Mouse (Mus musculus) heart, embryonic 12.5 days (tissue): ENCODE results near the gene Esrrg. TPM values are rescaled to one million over a fixed set of nuclear protein-coding genes. Genes with fewer than 3 reads are reported as not detected.
A peak's percentile ranks its signal among the peaks of the same experiment; 100 is the strongest.

Experiments used
- ATAC-seq: fragments of 200-750 bp; cut with Nextera tagmentation; 2 replicates; pipeline ENCODE4 v1.8.0; 2017; ENCODE audit warnings: moderate TSS enrichment, moderate library complexity; ENCODE audit not compliant: insufficient number of reproducible peaks, low FRiP score
- H3K27ac ChIP-seq: fragments of 300-500 bp; sonication (generic); 2 replicates; pipeline ENCODE4 v1.5.1; 2016; ENCODE audit warnings: mild to moderate bottlenecking, moderate library complexity; ENCODE audit not compliant: poor library complexity, severe bottlenecking
- H3K27me3 ChIP-seq: fragments of 300-500 bp; sonication (generic); replicated peaks from 2 replicates; pipeline ENCODE4 v1.6.1; 2016; ENCODE audit warnings: mild to moderate bottlenecking, moderate library complexity
- H3K36me3 ChIP-seq: fragments of 300-500 bp; sonication (generic); 2 replicates; pipeline ENCODE4 v1.6.1; 2016; ENCODE audit warnings: mild to moderate bottlenecking, moderate library complexity
- H3K4me1 ChIP-seq: fragments of 300-500 bp; sonication (generic); replicated peaks from 2 replicates; pipeline ENCODE4 v1.6.1; 2016; ENCODE audit warnings: mild to moderate bottlenecking
- H3K4me2 ChIP-seq: fragments of 300-500 bp; sonication (generic); 2 replicates; pipeline ENCODE4 v1.6.1; 2016; ENCODE audit warnings: mild to moderate bottlenecking, moderate library complexity
- H3K4me3 ChIP-seq: fragments of 300-500 bp; sonication (generic); 2 replicates; pipeline ENCODE4 v1.5.1; 2016; ENCODE audit warnings: mild to moderate bottlenecking
- H3K9ac ChIP-seq: fragments of 300-500 bp; sonication (generic); 2 replicates; pipeline ENCODE4 v1.6.1; 2016; ENCODE audit warnings: mild to moderate bottlenecking, moderate library complexity
- H3K9me3 ChIP-seq: fragments of 300-500 bp; sonication (generic); replicated peaks from 2 replicates; pipeline ENCODE4 v1.6.1; 2016; ENCODE audit warnings: mild to moderate bottlenecking, moderate library complexity
- WGBS: fragments of 180-500 bp; shearing (Covaris S2); methylation state at CpG from one replicate; pipeline ENCODE4 v1.1.7; 2016; 5-methylcytosine and 5-hydroxymethylcytosine counted together
- polyA plus RNA-seq: library from polyadenylated mRNA; unstranded; fragments of >200 nt; fragmentation: Nextera tagmentation; extraction: Ambion mirVana; gene quantifications from 2 replicates; pipeline ENCODE4 v1.2.1, GENCODE M21; 2016

Gene Esrrg
- polyA plus RNA-seq, 1 experiment from 2014 or later, result 33.3 TPM

DNA sequence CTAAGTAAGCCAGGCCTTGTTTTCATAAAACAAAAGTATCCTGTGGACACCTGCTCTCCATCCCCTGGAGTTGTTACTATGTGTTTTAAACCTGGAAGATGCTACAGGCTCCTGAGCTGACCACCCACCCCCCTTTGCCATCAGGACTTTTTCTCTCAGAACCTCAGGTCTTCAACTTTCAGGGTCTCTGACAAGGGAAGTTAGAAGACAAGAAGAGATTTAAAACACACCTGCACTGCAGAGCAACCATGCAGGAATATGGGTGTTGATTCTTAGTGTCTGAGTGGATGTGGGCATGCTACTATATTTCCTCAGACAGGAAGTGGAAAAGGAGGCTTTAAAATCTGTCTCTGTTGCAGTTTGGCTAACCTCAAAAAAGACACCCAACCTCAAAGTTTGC is 98.6 kb downstream of the Esrrg start:
- no peak overlapping the region for H3K27ac ChIP-seq
- no peaks in the 10 kb centered on the region for H3K27me3 ChIP-seq
- H3K4me2 ChIP-seq, result no peak overlapping the region
- ATAC-seq, result no peak
- H3K9me3 ChIP-seq, result no peaks in the 10 kb centered on the region
- no peak overlapping the region for H3K9ac ChIP-seq
- H3K36me3 ChIP-seq, result no peaks in the 10 kb centered on the region
- no peak overlapping the region for H3K4me3 ChIP-seq
- peaks cover 22% of the 10 kb centered on the region for H3K4me1 ChIP-seq

DNA sequence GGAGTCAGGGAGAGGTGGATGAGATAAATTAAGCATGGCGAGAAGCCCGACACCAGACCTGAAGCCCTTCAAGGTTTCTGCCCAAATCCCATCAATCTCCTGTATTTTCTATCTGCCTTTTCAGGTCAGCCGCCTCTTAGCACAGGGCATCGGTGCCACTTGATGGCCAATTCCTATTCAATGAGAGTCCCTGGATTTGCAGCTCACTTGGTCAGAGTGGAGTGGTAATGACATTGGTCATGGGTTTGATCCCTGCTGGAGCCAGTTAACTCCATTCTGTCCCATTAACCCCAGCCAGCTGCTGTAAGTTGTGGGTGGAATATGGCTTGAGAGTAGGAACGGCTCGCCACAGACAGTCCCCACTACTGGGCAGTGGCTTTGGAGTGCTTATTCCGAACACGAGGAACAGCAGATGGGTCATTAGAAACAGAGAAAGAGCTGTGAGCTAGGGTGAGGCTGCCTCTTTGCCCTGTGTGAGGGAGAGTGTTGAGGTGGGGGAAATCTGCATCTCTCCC is 101.9 kb downstream of the Esrrg start:
- Histone ChIP-seq H3K9me3 (no peaks in the 10 kb centered on the region), H3K4me1 (peaks cover 21% of the 10 kb centered on the region), H3K4me2 (no peak overlapping the region), H3K27me3 (no peaks in the 10 kb centered on the region), H3K36me3 (no peaks in the 10 kb centered on the region), H3K4me3 (no peak overlapping the region), H3K9ac (no peak overlapping the region), H3K27ac (no peak overlapping the region)
- WGBS, result 80% methylated on average over 8 of the region's 8 CpGs
- ATAC-seq, result no peak

DNA sequence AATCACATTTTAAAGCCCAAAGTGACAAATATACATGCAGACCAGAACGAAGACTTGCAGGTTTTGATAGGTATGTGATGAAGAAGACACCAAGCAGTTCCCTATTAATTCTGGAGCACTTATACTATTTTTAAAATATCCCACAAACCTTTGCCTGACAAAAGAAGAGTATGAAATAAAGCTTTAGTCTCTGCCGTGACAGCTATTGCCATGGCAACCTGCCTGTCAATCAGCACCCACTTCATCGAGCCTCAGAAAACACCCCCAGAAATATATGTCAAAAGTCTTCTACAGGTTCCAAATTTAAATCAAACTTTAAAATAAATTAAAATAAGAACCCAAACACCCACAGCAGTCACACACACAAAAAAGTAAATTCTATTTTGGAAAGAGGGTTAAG is 112.4 kb downstream of the Esrrg start:
- H3K9ac ChIP-seq, result no peak overlapping the region
- H3K4me3 ChIP-seq, result no peak overlapping the region
- H3K36me3 ChIP-seq, result 0 out of 2 replicates have a peak, but pooled peaks cover 5% of the 10 kb centered on the region
- H3K9me3 ChIP-seq, result no peaks in the 10 kb centered on the region
- H3K4me1 ChIP-seq, result peaks cover 12% of the 10 kb centered on the region
- H3K4me2 ChIP-seq, result no peak overlapping the region
- no peak for ATAC-seq
- H3K27me3 ChIP-seq, result no peaks in the 10 kb centered on the region
- 61% methylated on average over 3 of the region's 3 CpGs for WGBS
- H3K27ac ChIP-seq, result no peak overlapping the region

DNA sequence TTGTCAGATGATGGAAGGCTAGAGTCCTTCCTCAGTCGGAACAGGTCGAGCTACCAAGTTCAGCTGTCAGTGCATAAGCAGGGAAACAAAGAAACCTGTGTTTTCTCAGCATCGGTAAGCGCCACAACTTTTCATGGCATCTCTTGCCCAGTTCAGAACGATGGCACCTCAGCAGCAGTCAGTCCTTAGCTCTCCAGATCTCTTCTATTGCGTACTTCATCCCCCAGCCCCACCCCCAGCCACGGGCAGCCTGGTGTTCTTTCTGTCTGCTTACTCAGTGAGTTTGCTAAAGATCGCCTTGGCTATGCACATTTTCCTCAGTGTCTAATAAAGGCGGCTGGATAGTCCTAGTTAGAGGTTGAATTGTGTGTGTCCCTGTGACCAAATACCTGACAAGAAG is 113.4 kb downstream of the Esrrg start:
- Histone ChIP-seq H3K27ac (no peak overlapping the region), H3K4me2 (no peak overlapping the region), H3K4me1 (peaks cover 12% of the 10 kb centered on the region), H3K27me3 (no peaks in the 10 kb centered on the region), H3K36me3 (0 out of 2 replicates have a peak, but pooled peaks cover 5% of the 10 kb centered on the region), H3K9me3 (no peaks in the 10 kb centered on the region), H3K4me3 (no peak overlapping the region), H3K9ac (no peak overlapping the region)
- ATAC-seq, result no peak
- 64% methylated on average over 9 of the region's 9 CpGs for WGBS

DNA sequence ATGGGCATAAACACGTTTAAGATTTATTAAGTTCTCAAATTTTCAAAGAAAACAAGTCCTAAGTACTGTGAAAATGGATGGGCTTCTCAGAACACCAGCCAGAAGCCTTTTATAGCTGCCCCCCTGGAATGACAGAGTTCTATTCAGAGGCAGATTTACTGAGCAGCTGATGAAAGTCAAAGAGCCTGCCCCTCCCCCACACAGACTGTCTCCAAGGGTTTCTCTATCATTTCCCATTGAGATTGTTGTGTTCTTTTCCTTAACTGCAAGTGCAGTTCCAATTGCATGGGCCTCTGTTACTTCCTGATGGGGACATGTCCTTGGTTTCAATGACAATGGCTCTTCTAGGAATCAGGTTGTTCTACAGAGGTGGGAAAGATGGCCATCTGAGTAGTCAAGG is 116.1 kb downstream of the Esrrg start:
- WGBS, result 39% methylated on average over 1 of the region's 1 CpGs
- Histone ChIP-seq H3K9ac (no peak overlapping the region), H3K27me3 (no peaks in the 10 kb centered on the region), H3K27ac (no peak overlapping the region), H3K4me3 (no peak overlapping the region), H3K4me2 (no peak overlapping the region), H3K36me3 (0 out of 2 replicates have a peak, but pooled peaks cover 5% of the 10 kb centered on the region), H3K9me3 (no peaks in the 10 kb centered on the region), H3K4me1 (peaks cover 12% of the 10 kb centered on the region)
- no peak for ATAC-seq

DNA sequence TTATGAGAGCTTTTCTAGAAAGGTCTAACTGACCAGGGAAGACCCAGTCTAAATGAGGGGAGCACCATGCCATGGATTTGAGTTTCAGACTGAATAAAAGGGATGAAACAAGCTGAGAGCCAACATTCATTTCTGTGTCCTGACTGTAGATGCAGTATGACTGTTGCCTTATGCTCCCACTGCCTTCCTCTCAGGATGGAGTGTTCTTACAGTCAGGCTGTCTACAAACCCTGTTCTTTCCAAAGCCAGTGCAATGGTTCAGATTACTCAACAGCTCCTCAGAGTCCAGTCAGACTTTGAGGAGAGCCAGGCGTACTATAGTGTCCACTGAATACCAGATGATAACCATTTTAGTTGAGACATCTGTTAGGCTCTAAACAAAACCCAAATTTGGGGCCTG is 116.8 kb downstream of the Esrrg start:
- H3K9ac ChIP-seq, result no peak overlapping the region
- 0 out of 2 replicates have a peak, but pooled peaks cover 5% of the 10 kb centered on the region for H3K36me3 ChIP-seq
- peaks cover 12% of the 10 kb centered on the region for H3K4me1 ChIP-seq
- H3K27me3 ChIP-seq, result no peaks in the 10 kb centered on the region
- ATAC-seq, result no peak
- no peak overlapping the region for H3K27ac ChIP-seq
- H3K4me3 ChIP-seq, result no peak overlapping the region
- no peaks in the 10 kb centered on the region for H3K9me3 ChIP-seq
- no peak overlapping the region for H3K4me2 ChIP-seq
- WGBS, result 85% methylated on average over 1 of the region's 1 CpGs

DNA sequence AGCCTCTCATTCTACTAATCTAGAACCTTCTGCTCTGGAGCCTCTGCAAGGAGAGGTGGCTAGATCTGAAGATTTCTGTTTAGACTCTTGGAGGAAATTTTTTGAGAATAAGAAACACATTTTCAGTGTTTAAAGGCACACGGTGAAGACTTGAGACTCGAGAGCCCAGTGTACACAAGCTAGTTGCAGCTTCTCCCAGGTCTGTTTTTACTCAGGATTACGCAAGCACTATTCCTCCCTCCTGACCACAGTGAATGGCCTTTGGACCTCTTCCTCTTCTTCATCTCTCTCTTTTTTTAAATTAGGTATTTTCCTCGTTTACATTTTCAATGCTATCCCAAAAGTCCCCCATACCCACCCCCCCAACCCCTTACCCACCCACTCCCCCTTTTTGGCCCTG is 122.6 kb downstream of the Esrrg start:
- Histone ChIP-seq H3K36me3 (no peaks in the 10 kb centered on the region), H3K4me2 (no peak overlapping the region), H3K27ac (no peak overlapping the region), H3K27me3 (no peaks in the 10 kb centered on the region), H3K9me3 (no peaks in the 10 kb centered on the region), H3K4me1 (peaks cover 7% of the 10 kb centered on the region; the same call in 1 of the 2 replicates), H3K4me3 (no peak overlapping the region), H3K9ac (no peak overlapping the region)
- ATAC-seq, result no peak
- 80% methylated on average over 4 of the region's 4 CpGs for WGBS

DNA sequence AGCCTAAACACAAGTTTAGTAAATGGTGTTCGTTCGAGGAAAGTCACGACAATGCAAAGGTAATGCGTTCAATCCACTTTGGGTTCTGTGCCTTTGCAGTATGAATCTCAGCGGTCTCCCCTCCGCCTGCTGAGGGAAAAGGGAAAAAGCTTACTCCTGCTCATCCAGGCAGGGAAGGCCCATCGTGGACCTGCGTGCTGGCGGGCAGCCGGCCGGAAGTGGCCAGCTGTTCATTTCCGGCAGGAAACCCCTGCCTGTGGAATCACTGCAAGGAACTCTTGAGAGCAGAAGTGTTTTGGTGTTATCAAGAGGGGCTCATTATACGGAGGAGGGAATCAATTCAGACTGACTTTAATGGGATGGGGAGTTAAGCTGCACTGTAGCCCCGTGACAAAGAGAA is 127.9 kb downstream of the Esrrg start:
- Histone ChIP-seq H3K9ac (no peak overlapping the region), H3K9me3 (no peaks in the 10 kb centered on the region), H3K4me2 (no peak overlapping the region), H3K27ac (no peak overlapping the region), H3K4me3 (no peak overlapping the region), H3K36me3 (no peaks in the 10 kb centered on the region), H3K27me3 (no peaks in the 10 kb centered on the region), H3K4me1 (peaks cover 32% of the 10 kb centered on the region)
- WGBS, result 54% methylated on average over 14 of the region's 14 CpGs
- no peak for ATAC-seq

DNA sequence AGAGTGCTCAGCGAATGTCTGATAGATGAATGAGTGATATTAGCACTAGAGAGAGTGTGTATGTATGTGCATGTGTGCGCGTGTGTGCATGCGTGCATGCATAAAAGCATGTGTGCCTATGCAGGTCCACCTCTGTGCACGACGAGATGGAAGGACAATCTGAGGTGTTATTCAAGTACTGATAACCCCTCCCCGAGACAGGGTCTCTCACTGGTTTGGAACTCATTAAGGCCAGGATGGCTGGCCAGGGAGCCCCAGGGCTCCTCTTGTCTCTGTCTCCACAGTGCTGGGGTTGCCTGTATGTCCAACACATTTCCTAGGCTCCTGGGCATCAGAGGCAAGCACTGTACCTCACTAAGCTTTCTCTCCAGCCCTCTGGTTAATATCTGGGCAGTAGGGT is 128.7 kb downstream of the Esrrg start:
- no peak overlapping the region for H3K9ac ChIP-seq
- H3K27ac ChIP-seq, result peak overlapping the region; percentile 9; the same call in 1 of the 2 replicates
- H3K4me1 ChIP-seq, result peaks cover 32% of the 10 kb centered on the region
- H3K9me3 ChIP-seq, result no peaks in the 10 kb centered on the region
- no peak overlapping the region for H3K4me3 ChIP-seq
- 51% methylated on average over 7 of the region's 7 CpGs for WGBS
- H3K36me3 ChIP-seq, result no peaks in the 10 kb centered on the region
- no peaks in the 10 kb centered on the region for H3K27me3 ChIP-seq
- peak overlapping the region; percentile 17; the same call in 1 of the 2 replicates for H3K4me2 ChIP-seq
- ATAC-seq, result no peak

DNA sequence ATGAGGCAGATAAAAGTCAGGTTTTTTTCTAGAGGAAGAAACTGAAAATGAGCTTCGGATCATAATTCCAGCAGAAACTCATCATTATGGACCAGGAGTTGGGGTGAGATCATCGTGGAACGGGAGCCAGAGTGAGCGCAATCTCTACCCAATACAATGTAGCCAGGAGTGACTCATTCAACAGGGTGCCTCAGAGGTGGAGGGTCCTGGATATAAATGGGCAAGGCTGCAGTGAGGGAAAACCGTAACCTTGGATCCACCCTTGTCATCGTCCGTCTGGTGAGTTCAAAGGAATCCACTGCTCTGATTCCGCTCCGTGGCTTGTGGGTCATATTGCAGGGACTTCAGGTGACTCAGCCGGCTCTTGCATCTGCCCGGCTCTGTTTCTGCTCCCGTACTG is 131.9 kb downstream of the Esrrg start:
- 48% methylated on average over 12 of the region's 12 CpGs for WGBS
- Histone ChIP-seq H3K4me3 (no peak overlapping the region), H3K27me3 (no peaks in the 10 kb centered on the region), H3K4me1 (peaks cover 32% of the 10 kb centered on the region), H3K4me2 (peak overlapping the region; percentile 29), H3K36me3 (peaks cover 2% of the 10 kb centered on the region), H3K9me3 (peaks cover 1% of the 10 kb centered on the region; the same call in 1 of the 2 replicates), H3K9ac (0 out of 2 replicates have a peak overlapping the region, but pooled peaks have one; percentile 25), H3K27ac (no peak overlapping the region)
- no peak for ATAC-seq

DNA sequence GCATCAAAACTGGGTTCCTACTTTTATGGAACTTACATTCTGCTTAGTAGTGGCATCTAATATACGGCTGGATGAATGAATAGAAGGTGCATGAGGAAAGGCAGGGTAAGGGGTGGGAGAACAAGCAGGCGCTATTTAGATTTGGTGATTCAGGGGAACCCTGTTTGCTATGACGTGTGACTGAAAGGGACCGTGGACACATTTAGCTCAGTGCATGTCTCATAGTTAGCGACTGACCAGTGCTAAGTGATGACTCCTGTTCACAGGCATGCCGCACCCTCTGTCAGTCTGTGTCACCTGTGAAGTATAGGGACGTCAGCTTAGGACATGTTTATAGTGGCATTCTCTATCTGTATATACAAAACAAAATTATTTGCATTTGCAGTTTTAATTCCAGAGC is 132.7 kb downstream of the Esrrg start:
- Histone ChIP-seq H3K9ac (no peak overlapping the region), H3K36me3 (peaks cover 4% of the 10 kb centered on the region), H3K27me3 (no peaks in the 10 kb centered on the region), H3K27ac (no peak overlapping the region), H3K4me2 (no peak overlapping the region), H3K4me3 (no peak overlapping the region), H3K4me1 (peaks cover 26% of the 10 kb centered on the region), H3K9me3 (peaks cover 4% of the 10 kb centered on the region; the same call in 1 of the 2 replicates)
- WGBS, result 52% methylated on average over 7 of the region's 7 CpGs
- ATAC-seq, result no peak

DNA sequence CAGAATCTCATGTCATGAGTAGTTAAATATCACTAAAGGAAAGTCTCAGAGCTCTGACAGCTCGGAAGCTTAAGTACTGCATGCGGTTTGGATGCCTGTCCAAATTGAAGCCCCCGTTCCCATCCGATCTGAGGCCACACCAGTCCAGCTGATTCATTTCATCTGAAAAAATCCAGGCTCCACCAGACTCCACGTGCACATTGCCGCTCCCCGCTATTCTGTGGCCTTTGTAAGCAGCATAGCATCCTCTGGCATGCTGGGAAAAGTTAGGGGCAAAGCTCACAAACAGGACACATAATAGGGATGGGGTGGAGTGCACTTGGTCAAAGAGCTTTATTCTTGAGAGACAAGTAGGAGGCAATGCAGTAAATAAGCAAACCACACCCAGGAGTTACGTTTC is 133.5 kb downstream of the Esrrg start:
- Histone ChIP-seq H3K27ac (no peak overlapping the region), H3K9ac (no peak overlapping the region), H3K4me3 (no peak overlapping the region), H3K36me3 (peaks cover 4% of the 10 kb centered on the region), H3K27me3 (no peaks in the 10 kb centered on the region), H3K4me1 (peaks cover 21% of the 10 kb centered on the region), H3K4me2 (no peak overlapping the region), H3K9me3 (peaks cover 4% of the 10 kb centered on the region; the same call in 1 of the 2 replicates)
- no peak for ATAC-seq
- 81% methylated on average over 8 of the region's 8 CpGs for WGBS
